In the genomic region with DNA sequence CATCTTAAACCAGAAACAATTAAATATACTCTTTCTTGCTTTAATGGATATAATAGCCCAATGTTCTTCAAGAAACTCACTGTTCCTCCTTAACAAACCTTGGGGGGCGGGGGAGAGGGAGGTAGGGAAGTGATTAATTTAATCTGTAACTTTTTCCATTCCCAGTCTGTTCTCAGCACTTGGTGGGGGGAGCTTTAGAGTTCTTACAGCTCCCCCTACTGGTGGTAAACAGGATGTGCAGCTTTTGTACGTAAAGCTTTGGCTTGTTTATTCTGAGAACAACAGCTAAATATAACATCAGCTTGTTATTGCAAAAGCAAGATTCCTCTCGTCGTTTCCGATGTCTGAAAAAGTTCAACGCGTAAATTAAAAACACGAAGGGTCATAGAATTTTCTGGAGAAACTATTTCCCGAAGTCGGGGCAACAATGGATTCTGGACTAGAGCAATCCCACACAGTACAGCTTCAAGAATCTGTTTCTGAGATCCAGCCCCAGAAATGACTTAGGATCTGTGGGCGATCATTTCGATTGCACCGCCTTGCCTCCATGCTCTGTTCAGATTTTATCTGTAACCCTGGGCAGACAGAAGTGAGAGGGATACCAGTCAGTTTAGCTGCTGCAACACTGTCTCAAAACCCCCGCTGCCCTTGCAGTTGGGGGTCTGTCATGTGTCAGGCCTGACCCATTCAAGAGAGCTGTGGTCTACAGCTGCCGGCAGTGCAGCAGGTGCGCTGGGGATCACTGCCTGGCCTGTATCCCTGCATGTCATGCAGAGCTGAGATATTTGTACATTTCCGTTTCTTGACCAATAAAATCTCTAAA, we compare ENCODE assay signal across 7 mouse cellular contexts.
A peak's percentile ranks its signal among the peaks of the same experiment; 100 is the strongest.
DNase-seq lines count a peak whose midpoint lies in the region; ATAC-seq and TF ChIP-seq lines count a peak whose summit lies in the region.

No protein-coding gene starts in this region.

- peak; percentile 88 for TF ChIP-seq EP300 in lung, postnatal 0 days (IDR thresholded peaks at IDR 0.05)

- peaks cover 30% of the 10 kb centered on the region for H3K9me3 ChIP-seq in G1E (replicated peaks)
- H3K9me3 ChIP-seq in forebrain, embryonic 14.5 days (replicated peaks; ENCODE audit: control insufficient read depth, low read length) = no peaks in the 10 kb centered on the region
- no peaks in the 10 kb centered on the region for H3K9me3 ChIP-seq in lung, postnatal 0 days (ENCODE audit: low read length)

- 0 out of 2 replicates have a peak, but pooled peaks have one; percentile 5 for TF ChIP-seq CTCF in G1E (IDR thresholded peaks at IDR 0.05; ENCODE audit: low read depth, low read length)
- TF ChIP-seq CTCF in bone marrow macrophage, adult 2 months (IDR thresholded peaks at IDR 0.05; ENCODE audit: low read depth, low read length) = no peak
- TF ChIP-seq CTCF in lung, postnatal 0 days (IDR thresholded peaks at IDR 0.05) = peak; percentile 88

- no peak overlapping the region for H3K9ac ChIP-seq in forebrain, embryonic 14.5 days (ENCODE audit: low read length)
- no peak overlapping the region for H3K9ac ChIP-seq in lung, postnatal 0 days (replicated peaks; ENCODE audit: low read depth)

- intact Hi-C loops in heart, postnatal 36 days (cut with DNase I) = loop anchor here (5.0 kb wide), 3 partner anchors 185 to 250 kb away; a partner anchor contains a TSS

- H3K4me2 ChIP-seq in forebrain, embryonic 14.5 days (ENCODE audit: low read length) = 0 out of 2 replicates have a peak overlapping the region, but pooled peaks have one; percentile 10
- 0 out of 2 replicates have a peak overlapping the region, but pooled peaks have one; percentile 9 for H3K4me2 ChIP-seq in lung, postnatal 0 days (replicated peaks; ENCODE audit: low read depth, low read length)

- ATAC-seq in G1E (ENCODE audit: extremely low read depth, insufficient number of reproducible peaks, low FRiP score, poor library complexity, severe bottlenecking) = no peak
- peak; percentile 74 for ATAC-seq in forebrain, embryonic 14.5 days
- peak; percentile 82 for ATAC-seq in lung, postnatal 0 days

- 0 out of 2 replicates have a peak overlapping the region, but pooled peaks have one; percentile 36 for H3K4me3 ChIP-seq in G1E (ENCODE audit: low read depth, low read length)
- no peak overlapping the region for H3K4me3 ChIP-seq in bone marrow macrophage, adult 2 months (ENCODE audit: insufficient read depth, low read length)
- H3K4me3 ChIP-seq in forebrain, embryonic 14.5 days (ENCODE audit: low read depth, low read length) = no peak overlapping the region
- no peak overlapping the region for H3K4me3 ChIP-seq in lung, postnatal 0 days (ENCODE audit: low read depth, low read length)

- DNase-seq in G1E (ENCODE audit: low spot score) = no peak
- DNase-seq in forebrain, embryonic 14.5 days (ENCODE audit: low spot score) = peak; percentile 88
- peak; percentile 17 to 42 for DNase-seq in heart, postnatal 36 days
- peak; percentile 71 to 82 for DNase-seq in kidney, postnatal 4 days
- peak; percentile 93 for DNase-seq in lung, postnatal 0 days (ENCODE audit: low spot score)
- DNase-seq in retina, postnatal 7 days (ENCODE audit: low read depth, low spot score) = peak; percentile 38

- no peaks in the 10 kb centered on the region for H3K4me1 ChIP-seq in G1E (ENCODE audit: insufficient read depth, low read depth, low read length)
- H3K4me1 ChIP-seq in bone marrow macrophage, adult 2 months (ENCODE audit: control insufficient read depth, insufficient read depth, low read length) = peaks cover 19% of the 10 kb centered on the region
- peaks cover 11% of the 10 kb centered on the region; the same call in 1 of the 2 replicates for H3K4me1 ChIP-seq in forebrain, embryonic 14.5 days (ENCODE audit: control insufficient read depth, insufficient read depth, low read length)
- H3K4me1 ChIP-seq in lung, postnatal 0 days (ENCODE audit: insufficient read depth, low read depth, low read length) = no peaks in the 10 kb centered on the region

- H3K27me3 ChIP-seq in G1E (ENCODE audit: insufficient read depth, low read length) = no peaks in the 10 kb centered on the region; the same call in 1 of the 2 replicates
- 0 out of 2 replicates have a peak, but pooled peaks cover 8% of the 10 kb centered on the region for H3K27me3 ChIP-seq in forebrain, embryonic 14.5 days (replicated peaks; ENCODE audit: control insufficient read depth, insufficient read depth, low read length)
- H3K27me3 ChIP-seq in lung, postnatal 0 days (replicated peaks; ENCODE audit: insufficient read depth, low read length) = no peaks in the 10 kb centered on the region

- 20% methylated on average over 17 of the region's 17 CpGs for WGBS in forebrain, embryonic 14.5 days
- 24% methylated on average over 17 of the region's 17 CpGs for WGBS in lung, postnatal 0 days

- H3K27ac ChIP-seq in bone marrow macrophage, adult 2 months (ENCODE audit: insufficient read depth, low read depth, low read length) = peak overlapping the region; percentile 14; the same call in 1 of the 2 replicates
- no peak overlapping the region for H3K27ac ChIP-seq in forebrain, embryonic 14.5 days (ENCODE audit: low read depth, low read length)
- no peak overlapping the region for H3K27ac ChIP-seq in lung, postnatal 0 days (ENCODE audit: low read length)

- H3K36me3 ChIP-seq in G1E (replicated peaks) = no peaks in the 10 kb centered on the region
- no peaks in the 10 kb centered on the region for H3K36me3 ChIP-seq in forebrain, embryonic 14.5 days (ENCODE audit: control insufficient read depth, insufficient read depth, low read length)
- H3K36me3 ChIP-seq in lung, postnatal 0 days (ENCODE audit: insufficient read depth, low read length) = no peaks in the 10 kb centered on the region

- TF ChIP-seq POLR2A in bone marrow macrophage, adult 2 months (IDR thresholded peaks at IDR 0.05; ENCODE audit: borderline replicate concordance, low read depth, low read length) = no peak
